ENCODE assay signal across 8 mouse cellular contexts in genomic region chr14:20576179-20576578, GRCm38 (mm10). TPM values are rescaled to one million over a fixed set of nuclear protein-coding genes. Genes with fewer than 3 reads are reported as not detected.
A peak's percentile ranks its signal among the peaks of the same experiment; 100 is the strongest.
DNase-seq lines count a peak whose midpoint lies in the region; ATAC-seq and TF ChIP-seq lines count a peak whose summit lies in the region.
"Had no signal": no experiment of that assay in that cellular context is flagged by ENCODE, and none has a peak within 500 bp of the region (broad histone marks: within the 10 kb centered on the region; RNA-seq: fewer than 3 reads in every experiment).

No protein-coding gene starts in this region.

- no peaks in the 10 kb centered on the region for H3K9me3 ChIP-seq in forebrain, embryonic 15.5 days
- H3K9me3 ChIP-seq: neural tube, embryonic 12.5 days had no signal

- intact Hi-C loops in heart, postnatal 10 days (cut with DNase I), result loop anchor here (1.0 to 5.0 kb wide), 2 partner anchors 66 to 82 kb away; partner anchors contain the start of gene Usp54

- H3K36me3 ChIP-seq in forebrain, embryonic 15.5 days, result peaks cover 24% of the 10 kb centered on the region

- DNase-seq in MN1 (ENCODE audit: low spot score), result peak; percentile 68
- peak; percentile 83 for DNase-seq in brain, embryonic 14.5 days (ENCODE audit: low read depth)
- peak; percentile 85 to 90 for DNase-seq in heart, postnatal 10 days
- DNase-seq in layer of hippocampus, postnatal 10 days (ENCODE audit: low spot score in 2 of 2), result peak; percentile 83 to 86
- peak; percentile 74 for DNase-seq in right cerebral cortex, postnatal 4 days

- no peaks in the 10 kb centered on the region for H3K27me3 ChIP-seq in forebrain, embryonic 15.5 days
- H3K27me3 ChIP-seq: neural tube, embryonic 12.5 days had no signal

- no peaks in the 10 kb centered on the region for H3K4me1 ChIP-seq in forebrain, embryonic 15.5 days
- H3K4me1 ChIP-seq: neural tube, embryonic 12.5 days had no signal

- TF ChIP-seq CTCF in brain, embryonic 14.5 days (IDR thresholded peaks at IDR 0.05; ENCODE audit: borderline replicate concordance, extremely low read depth, insufficient read depth, insufficient read length), result peak; percentile 72

- H3K9ac ChIP-seq in forebrain, embryonic 15.5 days (replicated peaks), result no peak overlapping the region
- H3K9ac ChIP-seq: neural tube, embryonic 12.5 days had no signal

- no peak overlapping the region for H3K4me3 ChIP-seq in forebrain, embryonic 15.5 days
- H3K4me3 ChIP-seq: neural tube, embryonic 12.5 days had no signal

- 42% methylated on average over 7 of the region's 7 CpGs for WGBS in forebrain, embryonic 15.5 days

- H3K4me2 ChIP-seq in forebrain, embryonic 15.5 days (replicated peaks), result no peak overlapping the region
- H3K4me2 ChIP-seq: neural tube, embryonic 12.5 days had no signal

- peak; percentile 23; the same call in 1 of the 2 replicates for ATAC-seq in forebrain, embryonic 15.5 days (replicated peaks)
- ATAC-seq in megakaryocyte-erythroid progenitor cell, adult 5-6 weeks (replicated peaks; ENCODE audit: low FRiP score, low TSS enrichment, poor library complexity, severe bottlenecking), result peak; percentile 71

- no peak for TF ChIP-seq POLR2A in brain, embryonic 14.5 days (IDR thresholded peaks at IDR 0.05; ENCODE audit: borderline replicate concordance, extremely low read depth, insufficient read depth, insufficient read length, poor library complexity, severe bottlenecking)

- no peak overlapping the region for H3K27ac ChIP-seq in forebrain, embryonic 15.5 days (replicated peaks)
- H3K27ac ChIP-seq: neural tube, embryonic 12.5 days had no signal

RNA-seq across cellular contexts. Expression of gene Ppp3cb, which starts 29.8 kb away (rescaled TPM):
- 114 and 141 TPM in 2 replicates for polyA plus RNA-seq in brain, embryonic 14.5 days (2012; rRNA removed)
- polyA plus RNA-seq in forebrain, embryonic 15.5 days (2015; fragmentation: Nextera tagmentation; extraction: Ambion mirVana), result 79.6 and 89.0 TPM in 2 replicates
- total RNA-seq in heart, postnatal 10 days (2021), result 10 to 100 TPM; 67.4 to 70.1 TPM
- total RNA-seq in layer of hippocampus, postnatal 10 days (2021), result 100 to 1,000 TPM; 397 to 418 TPM
- total RNA-seq in megakaryocyte-erythroid progenitor cell, adult 5-6 weeks (2014; fragmentation: Nextera tagmentation), result 114 and 135 TPM in 2 replicates
- 60.1 and 69.9 TPM in 2 replicates for total RNA-seq in megakaryocyte-erythroid progenitor cell, adult 5-6 weeks (2017)
